Mouse (Mus musculus): ENCODE data around the gene Fmo5.

DNA sequence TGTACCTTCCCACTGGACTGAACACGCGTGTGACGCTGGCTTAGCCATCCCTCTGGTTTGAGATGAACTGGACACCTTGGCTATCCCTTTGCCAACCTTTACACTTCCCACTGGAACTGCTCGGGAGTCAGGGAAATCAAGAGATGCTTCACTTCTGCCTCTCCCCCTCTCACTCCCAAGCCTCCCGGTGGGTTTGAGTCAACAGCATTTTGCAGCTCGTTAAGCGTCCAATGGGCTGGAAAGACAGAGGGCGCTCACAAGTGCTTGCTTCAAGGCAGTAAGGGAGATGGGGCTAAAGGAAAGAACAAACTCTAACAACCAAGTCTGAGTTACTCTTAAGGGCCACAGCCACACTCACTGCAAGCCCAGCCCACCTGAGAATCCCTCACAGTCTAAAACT, 37.9 kb upstream of the Fmo5 start:
- TF ChIP-seq POLR2A (IDR thresholded peaks at IDR 0.05; ENCODE audit: borderline replicate concordance, low read depth, low read length) (no peak), CTCF (IDR thresholded peaks at IDR 0.05; ENCODE audit: low read depth, low read length) (no peak)
